Mouse (Mus musculus): ENCODE data around the gene Rps6ka1.
"Not testable (repeated sequence)": the region's sequence is repeated elsewhere in the genome, so short reads cannot be mapped to it uniquely, and the experiment has no call there.

The Rps6ka1 gene

DNA sequence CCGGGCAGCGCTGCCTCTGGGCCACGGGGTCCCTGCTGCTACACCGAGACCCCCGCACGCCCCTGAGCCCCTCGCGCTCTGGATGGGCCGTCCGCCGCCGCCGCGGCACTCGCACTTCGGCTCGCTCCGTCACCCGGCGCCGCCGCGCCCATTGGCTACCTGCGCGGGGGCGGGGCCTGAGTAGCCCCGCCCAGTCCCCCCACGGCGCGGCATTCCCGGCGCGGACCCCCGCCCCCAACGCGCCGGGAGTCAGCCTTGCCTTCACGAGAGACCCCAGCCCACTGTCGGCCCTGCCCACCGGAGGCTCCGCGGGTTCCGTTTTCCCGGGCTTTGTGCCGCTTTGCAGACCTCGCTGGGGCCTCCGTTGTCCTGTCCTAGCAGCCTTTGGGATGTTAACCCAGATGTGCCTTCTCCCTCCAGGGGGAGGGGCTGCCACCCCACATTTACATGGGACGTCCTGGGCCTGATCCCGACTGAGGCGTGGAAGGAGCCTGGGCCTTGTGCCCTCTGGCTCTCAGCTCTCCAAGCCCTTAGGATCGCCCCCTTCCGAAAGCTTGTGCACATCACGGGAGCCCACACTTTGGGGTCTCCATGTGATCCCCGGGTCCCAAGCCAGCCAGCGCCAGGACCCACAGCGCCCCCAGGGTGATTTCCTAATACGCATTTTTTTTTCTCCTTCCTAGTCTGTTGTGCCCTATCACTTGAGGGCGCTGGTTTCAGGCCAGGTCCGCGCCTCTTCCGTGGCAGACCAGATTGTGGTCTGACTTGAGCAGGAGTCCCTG, at the start of gene Rps6ka1:
Rps6ka1 (minus strand) TSS at position 126 of the 782 bp plus-strand sequence.
- peak; percentile 34 to 58 for DNase-seq

DNA sequence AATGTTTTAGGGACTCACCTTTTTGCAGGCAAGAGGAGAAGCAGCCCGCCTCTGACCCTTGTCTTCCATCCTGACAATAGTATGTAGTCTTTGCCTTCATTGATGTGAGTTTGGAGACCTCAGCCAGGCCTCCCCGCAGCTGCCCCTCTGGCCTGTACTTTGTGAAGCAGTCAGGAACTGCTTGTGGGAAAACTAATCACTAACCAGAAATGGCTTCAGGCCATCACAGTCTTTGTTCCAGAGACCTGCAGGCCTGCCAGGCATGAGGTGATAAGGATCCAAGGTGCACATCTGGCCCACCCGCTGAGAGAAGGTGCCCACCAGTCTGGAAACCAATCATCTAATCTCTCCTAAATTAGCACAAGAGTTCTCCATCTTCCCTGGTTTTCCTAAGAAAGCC, 44.2 kb upstream of the Rps6ka1 start:
- no peak for DNase-seq

DNA sequence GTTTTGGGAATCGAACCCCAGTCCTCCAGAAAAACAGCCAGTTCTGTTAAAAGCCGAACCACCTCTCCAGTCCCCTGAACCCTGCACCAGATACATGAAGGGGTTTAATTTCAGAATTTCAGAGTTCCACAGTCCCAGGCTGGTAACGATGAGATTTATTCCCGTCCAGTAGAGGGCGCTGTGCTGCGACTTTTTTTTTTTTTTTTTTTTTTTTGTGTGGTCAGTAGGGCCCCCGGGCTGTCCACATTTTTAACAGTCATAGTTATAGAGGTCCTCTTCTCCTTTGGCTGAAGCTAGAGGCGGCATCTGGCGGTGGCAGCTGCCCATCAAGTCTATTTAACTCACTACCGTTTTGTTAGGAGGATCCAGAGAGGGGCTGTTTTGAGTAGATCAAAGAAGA, 43.8 kb upstream of the Rps6ka1 start:
- DNase-seq, result no peak

DNA sequence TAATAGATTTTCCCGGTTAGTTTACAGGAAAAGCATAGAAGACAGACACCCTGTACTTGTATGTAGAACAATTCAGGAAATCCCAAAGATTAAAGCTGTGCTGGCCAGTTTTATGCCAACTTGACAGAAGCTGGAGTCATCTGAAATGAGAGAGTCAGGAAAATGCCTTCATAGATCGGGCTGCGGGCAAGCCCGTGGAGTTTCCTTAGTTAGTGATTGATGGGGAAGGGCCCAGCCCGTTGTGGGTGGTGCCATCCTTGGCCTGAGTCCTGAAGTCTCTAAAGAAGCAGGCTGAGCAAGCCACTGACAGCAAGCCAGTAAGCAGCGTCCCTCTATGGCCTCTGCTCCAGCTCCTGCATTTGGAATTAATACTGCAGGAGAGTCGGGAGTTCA, 41.7 kb upstream of the Rps6ka1 start:
- DNase-seq, result no peak

DNA sequence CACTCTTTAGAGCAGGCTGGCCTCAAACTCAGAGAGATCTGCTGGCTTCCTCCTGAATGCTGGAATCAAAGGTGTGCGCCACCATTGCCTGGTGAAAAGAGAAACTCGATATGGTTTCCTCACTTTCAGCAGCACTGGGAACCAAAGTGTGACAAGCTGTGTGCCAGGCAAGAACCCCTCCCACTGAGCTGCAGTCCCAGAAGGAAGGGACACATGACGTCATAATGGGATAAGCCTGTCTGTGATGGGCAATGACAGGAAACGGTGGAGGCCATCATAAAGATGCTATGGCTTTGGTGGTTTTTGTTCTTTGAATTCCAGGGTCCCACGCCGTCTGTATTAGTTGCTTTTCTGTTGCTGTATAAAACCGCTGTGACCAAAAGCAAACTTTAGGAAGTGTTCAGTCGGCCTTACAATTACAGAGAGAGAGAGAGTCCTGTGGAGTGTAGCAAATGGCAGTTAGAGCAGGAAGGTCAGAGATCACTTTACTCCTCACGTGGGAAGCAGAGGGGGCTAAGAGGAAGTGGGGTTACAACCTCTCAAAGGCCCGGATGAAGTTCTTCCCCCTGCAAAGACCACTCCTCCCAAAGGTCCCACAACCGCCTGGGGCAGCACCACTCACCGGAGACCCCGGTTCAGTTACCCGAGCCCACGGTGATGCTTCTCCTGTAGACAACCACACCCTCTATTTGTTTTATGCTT, 41.1 kb upstream of the Rps6ka1 start:
- no peak for DNase-seq

DNA sequence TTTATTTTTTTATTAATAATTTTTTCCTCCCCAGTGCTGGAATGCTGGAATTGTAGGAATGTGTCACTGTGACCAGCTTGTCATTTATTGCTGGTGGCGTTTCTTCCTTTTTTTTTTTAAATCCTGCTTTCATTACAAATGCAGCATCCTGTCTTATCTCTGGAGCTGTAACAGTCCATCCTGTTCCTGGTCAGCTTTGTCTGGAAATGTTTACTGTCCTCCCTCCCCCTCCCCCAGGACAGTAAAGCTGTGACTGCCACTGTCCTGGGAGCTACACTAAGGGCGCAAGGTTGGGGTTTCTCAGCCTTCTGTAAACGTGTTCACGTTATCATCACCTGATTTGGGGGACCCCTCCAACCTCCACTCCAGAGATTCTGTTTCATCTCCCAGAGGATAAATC, 37.6 kb upstream of the Rps6ka1 start:
- DNase-seq, result no peak

DNA sequence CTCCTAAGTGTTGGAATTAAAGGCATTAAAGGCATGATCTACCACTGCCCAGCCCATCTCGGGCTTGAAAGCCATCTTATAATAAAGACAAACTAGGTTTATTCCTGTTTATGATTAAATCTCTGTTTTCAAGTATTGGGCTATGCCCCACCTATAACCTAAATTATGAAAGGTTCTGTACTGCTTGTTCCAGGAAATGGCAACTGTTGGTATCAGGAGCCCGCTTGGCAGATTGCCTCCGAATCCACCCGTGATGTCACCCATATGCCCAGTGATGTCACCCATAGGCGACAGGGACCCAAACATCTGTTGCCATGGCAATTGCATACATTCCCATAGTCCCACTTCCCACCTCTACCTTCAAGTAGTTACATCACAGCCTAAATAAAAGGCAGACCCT, 36.1 kb upstream of the Rps6ka1 start:
- DNase-seq, result no peak

DNA sequence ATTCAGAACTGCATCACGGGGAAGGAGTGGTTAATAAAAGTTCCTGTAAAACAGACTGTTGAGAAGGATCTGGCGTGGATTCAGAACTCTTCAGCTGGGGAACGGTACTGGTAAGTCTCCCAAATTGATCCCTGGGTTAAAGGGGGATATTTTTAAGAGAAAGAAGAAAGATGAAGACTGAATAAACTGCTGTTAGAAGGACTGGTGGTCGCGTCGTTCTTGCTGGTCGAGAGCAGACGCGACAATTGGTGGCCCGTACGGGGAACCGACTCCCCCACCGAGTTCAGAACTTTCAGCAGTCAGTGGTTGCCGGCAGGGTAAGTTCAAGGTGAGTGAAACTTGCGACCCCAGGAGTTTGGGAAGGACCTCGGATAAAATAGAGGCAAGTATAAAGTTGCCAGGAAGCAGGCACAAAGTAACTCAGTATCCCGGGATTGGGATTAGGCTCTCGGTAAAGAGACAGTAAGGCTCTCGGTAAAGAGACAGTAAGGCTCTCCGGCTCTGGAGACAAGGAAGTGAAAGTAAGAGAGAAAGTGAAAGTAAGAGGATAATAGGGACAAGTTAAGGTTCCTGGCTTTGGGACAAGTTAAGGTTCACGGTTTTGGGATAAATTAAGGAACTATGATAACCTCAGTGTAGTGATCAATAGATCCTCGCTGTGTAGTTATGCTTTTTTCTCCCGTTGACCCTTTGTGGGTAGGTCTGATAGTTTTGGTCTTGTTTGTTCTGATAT, 30.7 kb upstream of the Rps6ka1 start:
- not testable (repeated sequence) for DNase-seq

DNA sequence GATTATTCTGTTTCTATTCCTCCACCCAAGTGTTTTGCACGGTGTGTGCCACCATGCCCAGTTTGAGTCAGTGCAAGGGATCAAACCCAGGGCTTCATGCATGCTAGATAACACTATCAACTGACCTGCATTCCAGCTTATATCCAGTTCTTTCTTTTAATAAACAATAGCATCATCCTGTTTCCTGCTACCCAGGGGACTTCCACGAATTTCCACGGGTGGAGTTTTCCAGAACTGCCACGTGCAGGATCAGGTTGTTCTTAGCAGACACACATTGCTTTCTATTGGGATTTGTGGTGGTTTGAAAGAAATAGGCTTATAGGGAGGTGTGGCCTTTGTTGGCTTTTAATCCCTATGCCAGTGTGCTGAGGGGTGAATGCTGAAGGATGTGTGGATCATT, 24.4 kb upstream of the Rps6ka1 start:
- DNase-seq, result no peak

DNA sequence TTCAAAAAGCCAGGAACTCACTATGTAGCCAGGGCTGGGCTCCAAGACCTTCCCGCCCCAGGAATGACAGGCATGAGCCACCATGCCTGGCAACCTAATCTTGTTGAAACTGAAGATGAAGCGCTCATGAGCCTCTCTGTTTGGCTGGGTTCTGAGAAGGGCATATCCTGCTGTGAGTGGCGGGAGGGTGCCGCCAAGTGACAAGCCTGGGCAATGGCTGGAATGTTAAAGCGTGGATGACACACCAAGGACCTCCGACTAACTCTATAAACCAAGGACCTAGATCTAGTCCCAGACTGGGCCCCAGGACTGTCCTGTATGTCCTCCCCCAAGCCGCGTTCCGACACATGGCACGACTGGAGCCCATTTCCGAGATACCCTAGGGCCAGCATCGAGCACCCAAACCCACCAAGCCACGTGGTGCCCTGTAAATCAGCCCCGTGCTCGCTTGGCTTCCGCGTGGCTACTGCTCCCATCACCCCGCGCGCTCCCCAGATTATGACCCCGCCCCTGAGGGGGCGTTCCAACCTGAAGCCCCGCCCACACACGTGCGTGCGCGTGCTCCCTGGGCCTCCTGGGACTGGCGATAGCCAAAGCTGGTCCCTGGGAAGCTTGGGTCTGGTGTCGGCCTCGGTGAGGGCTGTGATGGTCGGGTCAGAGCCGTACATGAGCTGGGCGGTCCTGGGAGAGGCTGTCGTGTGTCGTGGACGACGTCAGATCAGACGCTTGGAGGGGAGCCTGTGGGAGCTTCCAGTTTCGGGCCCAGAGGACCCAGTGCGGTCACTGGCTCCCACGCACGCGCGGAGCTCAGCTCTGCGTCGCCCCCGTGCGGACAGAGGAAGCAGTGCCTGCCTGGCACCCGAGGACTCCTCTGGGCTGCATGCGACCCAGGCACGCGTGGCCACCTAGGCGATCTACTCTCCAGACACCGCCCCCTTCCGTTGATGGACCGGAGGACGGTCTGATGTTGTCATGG, 22.9 kb upstream of the Rps6ka1 start:
- peak; percentile 80 to 88 for DNase-seq

DNA sequence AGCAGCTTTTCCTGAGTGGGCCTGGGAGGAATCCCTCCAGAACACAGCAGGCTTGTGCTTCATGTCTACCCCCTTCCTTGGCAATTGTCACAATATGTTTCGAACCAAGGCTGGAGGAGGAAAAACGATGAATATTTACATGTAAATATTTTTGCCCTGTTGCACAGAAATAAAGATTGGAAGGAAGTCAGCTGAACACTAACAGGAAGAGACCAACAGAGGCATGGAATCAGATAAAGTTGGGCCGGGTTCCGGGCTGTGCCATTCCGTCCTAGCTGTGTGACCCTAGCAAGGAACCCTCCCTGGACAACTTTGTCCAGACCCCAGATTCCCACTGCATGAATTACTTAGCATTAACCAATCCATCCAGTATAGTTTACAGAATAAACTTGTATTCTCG, 20.5 kb upstream of the Rps6ka1 start:
- DNase-seq, result no peak

DNA sequence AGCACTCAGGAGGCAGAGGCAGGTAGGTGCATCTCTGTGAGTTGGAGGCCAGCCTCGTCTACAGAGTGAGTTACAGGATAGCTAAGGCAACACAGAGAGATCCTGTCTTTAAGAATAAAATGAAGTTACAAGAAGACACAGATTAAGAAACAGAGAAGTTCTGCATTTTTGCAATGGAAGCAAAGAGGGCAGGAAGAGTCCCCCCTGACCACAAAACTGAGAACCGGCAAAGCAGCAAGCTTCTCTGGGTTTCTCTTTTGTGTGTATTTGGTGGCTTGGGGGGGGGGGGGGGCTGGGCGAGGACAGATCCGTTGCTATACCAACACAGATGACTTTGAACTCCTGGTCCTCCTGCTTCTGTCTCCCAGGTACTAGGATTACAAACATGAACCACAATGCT, 19.5 kb upstream of the Rps6ka1 start:
- no peak for DNase-seq

DNA sequence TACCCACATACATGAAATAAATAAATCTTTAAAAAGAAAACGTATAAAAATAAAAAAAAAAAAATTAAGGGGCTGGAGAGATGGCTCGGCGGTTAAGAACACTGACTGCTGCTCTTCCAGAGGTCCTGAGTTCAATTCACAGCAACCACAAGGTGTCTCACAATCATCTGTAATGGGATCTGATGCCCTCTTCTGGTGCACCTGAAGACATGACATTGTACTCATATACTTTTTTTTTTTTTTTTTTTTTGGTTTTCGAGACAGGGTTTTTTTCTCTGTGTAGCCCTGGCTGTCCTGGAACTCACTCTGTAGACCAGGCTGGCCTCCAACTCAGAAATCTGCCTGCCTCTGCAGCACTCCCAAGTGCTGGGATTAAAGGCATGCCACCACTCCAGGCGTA, 18.7 kb upstream of the Rps6ka1 start:
- not testable (repeated sequence) for DNase-seq

DNA sequence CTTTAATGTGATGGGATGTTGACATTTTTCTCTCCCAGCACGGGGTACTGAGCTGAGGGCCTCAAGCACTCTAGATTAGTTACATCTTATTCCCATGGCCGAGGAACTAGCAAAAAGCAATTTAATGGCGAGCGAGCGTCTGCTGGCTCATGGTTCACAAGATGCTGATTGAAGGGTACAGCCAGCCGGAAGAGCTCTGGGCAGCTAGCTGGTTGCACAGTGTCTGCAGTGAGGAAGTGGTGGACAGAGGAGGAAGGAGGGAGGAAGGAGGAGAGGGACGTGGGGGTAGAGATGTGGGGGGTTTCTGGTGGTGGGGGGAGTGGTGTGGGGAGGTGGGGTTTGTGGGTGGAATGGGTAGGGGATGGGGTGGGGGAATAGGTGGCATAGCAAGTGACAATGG, 17.6 kb upstream of the Rps6ka1 start:
- no peak for DNase-seq

DNA sequence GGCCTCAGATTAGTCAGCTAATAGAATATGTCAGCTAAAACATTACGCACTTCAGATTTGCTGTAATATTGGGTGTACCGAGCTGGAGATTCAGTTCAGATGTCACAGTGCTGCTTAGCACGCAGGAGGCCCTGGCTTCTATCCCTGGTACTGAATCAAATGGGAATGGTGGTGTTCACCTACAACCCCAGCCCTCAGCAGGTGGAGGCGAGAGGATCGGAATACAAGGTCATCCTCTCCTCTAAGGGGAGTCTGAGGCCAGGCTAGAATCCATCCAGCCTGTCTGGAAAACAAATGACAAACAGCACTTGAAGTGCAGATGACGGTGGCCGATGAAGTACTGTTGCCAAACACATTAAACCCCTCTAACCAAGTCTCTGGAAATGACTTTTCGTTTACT, 16.7 kb upstream of the Rps6ka1 start:
- DNase-seq, result no peak

DNA sequence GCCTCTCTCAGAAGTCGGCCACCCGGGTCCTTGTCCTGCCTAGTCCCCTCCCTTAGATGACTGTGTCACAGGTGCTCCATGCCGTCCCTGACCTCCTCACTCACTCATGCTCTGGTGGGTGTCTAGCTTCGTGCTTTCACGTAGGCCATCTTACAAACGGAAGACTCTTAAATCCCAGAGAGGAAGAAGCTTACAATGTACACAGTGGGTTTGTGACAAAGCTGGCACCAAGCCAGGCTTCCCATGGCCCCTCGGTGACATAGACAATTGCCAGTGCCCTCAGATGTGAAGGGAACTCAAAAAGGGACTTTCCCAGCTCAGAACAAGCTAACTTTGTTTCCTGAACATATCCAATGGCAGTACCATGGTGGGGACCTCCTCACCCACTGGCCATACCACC, 15.8 kb upstream of the Rps6ka1 start:
- DNase-seq, result no peak

DNA sequence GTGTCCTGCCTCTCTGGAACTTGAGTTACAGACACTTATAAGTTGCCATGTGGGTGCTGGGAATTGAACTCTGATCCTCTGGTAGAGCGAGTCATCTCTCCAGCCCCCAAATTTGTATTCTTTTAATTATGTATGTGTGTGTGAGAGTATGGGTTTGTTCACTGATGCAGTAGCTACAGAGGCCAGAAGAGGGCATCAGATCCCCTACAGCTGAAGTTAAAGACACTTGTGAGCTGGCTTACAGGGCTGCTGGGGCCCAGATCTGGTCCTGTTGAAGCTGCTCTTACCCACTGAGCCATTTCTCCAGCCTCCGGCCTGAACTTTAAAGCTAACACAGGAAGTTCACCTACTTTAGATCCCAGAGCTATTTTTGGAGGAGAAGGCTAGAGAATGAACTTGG, 14.9 kb upstream of the Rps6ka1 start:
- no peak for DNase-seq

DNA sequence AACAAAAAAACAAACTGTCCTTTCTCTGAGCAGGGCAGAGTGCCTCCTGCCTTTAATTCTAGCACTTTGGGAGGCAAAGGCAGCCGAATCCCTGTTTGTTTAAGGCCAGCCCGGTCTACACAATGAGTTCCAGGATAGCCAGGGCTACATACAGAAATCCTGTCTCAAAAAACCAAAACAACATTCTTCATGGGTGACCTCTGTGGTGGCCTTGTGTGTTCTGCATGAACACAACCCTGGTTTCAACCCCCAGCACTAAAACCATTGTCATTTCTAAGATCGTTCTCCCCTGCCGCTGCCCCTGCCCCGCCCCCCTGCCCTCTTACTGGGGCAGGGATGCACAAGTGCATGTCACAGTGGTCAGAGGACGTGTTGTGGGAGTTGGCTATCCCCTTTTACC, 13.3 kb upstream of the Rps6ka1 start:
- no peak for DNase-seq

DNA sequence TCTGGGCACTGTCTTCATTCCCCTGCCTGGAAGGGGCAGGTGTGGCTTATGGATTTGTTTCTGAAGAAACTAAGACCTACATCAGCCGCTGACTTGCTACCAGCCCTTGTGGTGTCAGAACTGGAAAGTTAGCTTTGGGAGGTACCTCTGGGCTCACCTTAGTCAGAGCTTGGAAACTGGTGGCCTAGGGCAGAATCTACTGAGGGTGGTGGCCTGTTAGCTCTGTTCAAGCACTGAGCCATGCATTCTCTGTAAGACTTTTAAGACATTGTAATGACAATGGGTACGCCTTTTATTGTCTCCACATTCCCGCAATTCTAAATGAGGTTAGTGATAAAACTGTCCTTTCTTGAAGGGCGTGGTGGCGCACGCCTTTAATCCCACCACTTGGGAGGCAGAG, 12.8 kb upstream of the Rps6ka1 start:
- no peak for DNase-seq

DNA sequence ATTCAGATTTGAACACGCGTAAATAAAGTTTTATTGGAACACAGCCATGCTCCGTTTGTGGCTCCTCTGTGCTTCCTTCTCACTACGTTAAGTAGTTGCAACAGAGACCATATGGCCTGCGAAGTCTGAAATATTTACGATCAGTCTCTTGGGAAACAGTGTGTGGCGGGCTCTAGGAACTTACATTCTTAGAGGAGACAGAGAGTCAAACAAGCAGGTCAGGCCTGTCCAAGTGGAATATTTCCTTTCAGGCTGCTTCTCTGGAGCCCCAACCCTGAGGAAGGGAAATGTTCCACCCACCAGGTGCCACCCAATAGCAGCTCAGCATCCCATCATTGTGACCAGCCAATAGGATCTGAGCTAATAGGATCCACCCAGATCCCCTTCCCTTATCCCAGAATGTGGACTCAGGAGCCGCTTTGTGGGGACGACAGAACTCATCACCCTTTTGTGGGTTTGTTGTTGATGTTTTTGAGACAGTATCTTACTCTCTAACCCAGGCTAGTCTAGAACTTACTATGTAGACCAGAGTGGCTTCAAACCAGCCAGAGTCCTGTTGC, 11.7 kb upstream of the Rps6ka1 start:
- no peak for DNase-seq

DNA sequence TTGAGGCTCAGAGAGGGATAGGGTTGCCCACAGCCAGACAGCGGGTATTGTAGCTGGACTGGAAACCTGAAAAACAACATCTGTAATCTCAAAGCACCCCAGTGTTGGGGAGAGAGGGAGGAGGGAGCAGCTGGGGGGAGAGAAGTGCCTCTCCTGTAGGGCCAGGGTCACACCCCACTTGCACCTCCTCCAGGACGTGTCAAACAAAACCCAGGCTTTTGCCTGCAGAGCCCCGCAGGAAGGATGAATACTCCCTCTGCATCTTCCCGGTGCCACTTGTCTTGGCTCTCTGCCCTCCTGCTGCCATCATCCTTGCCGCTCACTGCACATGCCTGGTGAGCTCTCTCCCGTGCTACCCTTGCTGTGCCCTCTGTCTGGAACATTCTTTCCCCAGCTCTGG, 10.6 kb upstream of the Rps6ka1 start:
- DNase-seq, result no peak

DNA sequence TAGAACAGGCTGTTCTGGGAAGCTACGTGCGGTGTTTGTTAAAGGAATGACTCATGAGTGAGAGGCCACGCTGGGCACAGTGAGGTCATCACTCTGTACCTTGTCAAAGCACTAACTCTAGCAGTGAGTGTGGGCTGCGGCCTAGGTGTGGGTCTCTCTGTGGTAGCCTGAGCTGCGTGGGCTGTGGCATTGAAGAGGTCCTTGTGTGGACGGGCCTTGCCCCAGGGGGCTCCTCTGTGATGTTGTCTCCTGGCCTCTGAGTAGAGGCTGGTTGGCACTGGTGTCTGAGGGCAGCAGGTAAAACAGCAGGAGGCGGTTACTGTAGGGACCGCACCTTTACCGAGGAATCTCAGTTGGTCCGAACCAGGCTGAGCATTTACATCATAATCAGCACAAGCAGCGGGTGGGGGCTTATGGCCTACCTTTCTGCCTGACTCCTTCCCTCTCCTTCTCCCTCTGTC, 9.9 kb upstream of the Rps6ka1 start:
- DNase-seq, result no peak

Measured in thymus, adult 18-20 months (tissue).